Mouse (Mus musculus) cerebellum, adult 2 months (tissue): ENCODE results near the gene Art3.

ENCODE experiments used
- CTCF ChIP-seq: fragments of 200-500 bp; IDR thresholded peaks from 2 replicates; pipeline ENCODE4 v1.5.1; 2011; ENCODE audit warnings: low read depth, mild to moderate bottlenecking, control low read depth, low read length, moderate library complexity, borderline replicate concordance; ENCODE audit not compliant: insufficient read depth
- POLR2A ChIP-seq: fragments of 200-500 bp; IDR thresholded peaks from 2 replicates; pipeline ENCODE4 v1.6.1; 2011; ENCODE audit warnings: low read length, control low read depth, borderline replicate concordance; ENCODE audit not compliant: insufficient read depth

- TF ChIP-seq CTCF, result peak; percentile 41; the same call in 1 of the 2 replicates
- TF ChIP-seq POLR2A, result no peak
Observed at GRCm38 (mm10) chr5:92312046-92312715, 19.4 kb upstream of the Art3 start.
